Mouse (Mus musculus): ENCODE data around the gene Rpgr. TPM values are rescaled to one million over a fixed set of nuclear protein-coding genes. Genes with fewer than 3 reads are reported as not detected.

The Rpgr gene
- total and polyA plus RNA-seq, 3 experiments, result 1.1 to 4.3 (median 3.0) TPM

- intact Hi-C loops (cut with DNase I), result no loop called here
- no peak overlapping the region for H3K9ac ChIP-seq (ENCODE audit: low read depth, low read length)
- H3K4me3 ChIP-seq, result no peak overlapping the region
- WGBS, result 65% methylated on average over 5 of the region's 5 CpGs
- H3K79me2 ChIP-seq (replicated peaks; ENCODE audit: control insufficient read depth, insufficient read depth, low read length), result no peaks in the 10 kb centered on the region
- H3K36me3 ChIP-seq (ENCODE audit: control insufficient read depth, insufficient read depth, low read length), result no peaks in the 10 kb centered on the region
- no peaks in the 10 kb centered on the region for H3K27me3 ChIP-seq (ENCODE audit: control insufficient read depth, insufficient read depth, low read length)
- no peak for TF ChIP-seq POLR2A (IDR thresholded peaks at IDR 0.05; ENCODE audit: insufficient read depth, low read depth, low read length)
- DNase-seq, result no peak
- no peak overlapping the region for H3K27ac ChIP-seq
- H3K4me1 ChIP-seq (ENCODE audit: control insufficient read depth, insufficient read depth, low read length), result no peaks in the 10 kb centered on the region
Observed at GRCm38 (mm10) chrX:10105475-10105874, 111.2 kb downstream of the Rpgr start.

GRCm38 (mm10) chrX:10102739-10103138 is 114.0 kb downstream of the Rpgr start:
- Histone ChIP-seq H3K4me3 (no peak overlapping the region), H3K9ac (ENCODE audit: low read depth, low read length) (no peak overlapping the region), H3K79me2 (replicated peaks; ENCODE audit: control insufficient read depth, insufficient read depth, low read length) (no peaks in the 10 kb centered on the region), H3K27ac (no peak overlapping the region), H3K36me3 (ENCODE audit: control insufficient read depth, insufficient read depth, low read length) (no peaks in the 10 kb centered on the region), H3K4me1 (ENCODE audit: control insufficient read depth, insufficient read depth, low read length) (no peaks in the 10 kb centered on the region), H3K27me3 (ENCODE audit: control insufficient read depth, insufficient read depth, low read length) (no peaks in the 10 kb centered on the region)
- TF ChIP-seq EP300 (IDR thresholded peaks at IDR 0.05; ENCODE audit: insufficient read depth, low read depth, low read length) (no peak), CTCF (IDR thresholded peaks at IDR 0.05) (no peak), POLR2A (IDR thresholded peaks at IDR 0.05; ENCODE audit: insufficient read depth, low read depth, low read length) (no peak)
- intact Hi-C loops (cut with DNase I), result no loop called here
- 72% methylated on average over 1 of the region's 1 CpGs for WGBS
- DNase-seq, result no peak

- WGBS, result 72% methylated on average over 3 of the region's 3 CpGs
- Histone ChIP-seq H3K4me3 (no peak overlapping the region), H3K27me3 (ENCODE audit: control insufficient read depth, insufficient read depth, low read length) (no peaks in the 10 kb centered on the region), H3K27ac (no peak overlapping the region), H3K36me3 (ENCODE audit: control insufficient read depth, insufficient read depth, low read length) (no peaks in the 10 kb centered on the region), H3K9ac (ENCODE audit: low read depth, low read length) (no peak overlapping the region), H3K79me2 (replicated peaks; ENCODE audit: control insufficient read depth, insufficient read depth, low read length) (no peaks in the 10 kb centered on the region), H3K4me1 (ENCODE audit: control insufficient read depth, insufficient read depth, low read length) (no peaks in the 10 kb centered on the region)
- no peak for DNase-seq
- TF ChIP-seq CTCF (IDR thresholded peaks at IDR 0.05) (no peak), EP300 (IDR thresholded peaks at IDR 0.05; ENCODE audit: insufficient read depth, low read depth, low read length) (no peak), POLR2A (IDR thresholded peaks at IDR 0.05; ENCODE audit: insufficient read depth, low read depth, low read length) (no peak)
- intact Hi-C loops (cut with DNase I), result no loop called here
Observed at GRCm38 (mm10) chrX:10095797-10096196, 120.9 kb downstream of the Rpgr start.

- 77% methylated on average over 3 of the region's 3 CpGs for WGBS
- no peak overlapping the region for H3K27ac ChIP-seq
- no peaks in the 10 kb centered on the region for H3K4me1 ChIP-seq (ENCODE audit: control insufficient read depth, insufficient read depth, low read length)
- H3K9ac ChIP-seq (ENCODE audit: low read depth, low read length), result no peak overlapping the region
- TF ChIP-seq EP300 (IDR thresholded peaks at IDR 0.05; ENCODE audit: insufficient read depth, low read depth, low read length) (no peak), POLR2A (IDR thresholded peaks at IDR 0.05; ENCODE audit: insufficient read depth, low read depth, low read length) (no peak), CTCF (IDR thresholded peaks at IDR 0.05) (no peak)
- intact Hi-C loops (cut with DNase I), result no loop called here
- no peaks in the 10 kb centered on the region for H3K36me3 ChIP-seq (ENCODE audit: control insufficient read depth, insufficient read depth, low read length)
- no peak for DNase-seq
- H3K27me3 ChIP-seq (ENCODE audit: control insufficient read depth, insufficient read depth, low read length), result no peaks in the 10 kb centered on the region
- no peaks in the 10 kb centered on the region for H3K79me2 ChIP-seq (replicated peaks; ENCODE audit: control insufficient read depth, insufficient read depth, low read length)
- H3K4me3 ChIP-seq, result no peak overlapping the region
Observed at GRCm38 (mm10) chrX:10080385-10080784, 136.3 kb downstream of the Rpgr start.

- intact Hi-C loops (cut with DNase I), result no loop called here
- Histone ChIP-seq H3K4me1 (ENCODE audit: control insufficient read depth, insufficient read depth, low read length) (no peaks in the 10 kb centered on the region), H3K4me3 (no peak overlapping the region), H3K9ac (ENCODE audit: low read depth, low read length) (no peak overlapping the region), H3K36me3 (ENCODE audit: control insufficient read depth, insufficient read depth, low read length) (no peaks in the 10 kb centered on the region), H3K27ac (no peak overlapping the region), H3K27me3 (ENCODE audit: control insufficient read depth, insufficient read depth, low read length) (no peaks in the 10 kb centered on the region), H3K79me2 (replicated peaks; ENCODE audit: control insufficient read depth, insufficient read depth, low read length) (no peaks in the 10 kb centered on the region)
- DNase-seq, result no peak
- WGBS, result 77% methylated on average over 1 of the region's 1 CpGs
- no peak for TF ChIP-seq CTCF (IDR thresholded peaks at IDR 0.05)
- no peak for TF ChIP-seq POLR2A (IDR thresholded peaks at IDR 0.05; ENCODE audit: insufficient read depth, low read depth, low read length)
- no peak for TF ChIP-seq EP300 (IDR thresholded peaks at IDR 0.05; ENCODE audit: insufficient read depth, low read depth, low read length)
Observed at GRCm38 (mm10) chrX:10079981-10080380, 136.7 kb downstream of the Rpgr start.

GRCm38 (mm10) chrX:10073966-10074365 is 142.8 kb downstream of the Rpgr start:
- H3K4me3 ChIP-seq, result no peak overlapping the region
- H3K27ac ChIP-seq, result no peak overlapping the region
- TF ChIP-seq CTCF (IDR thresholded peaks at IDR 0.05) (no peak), POLR2A (IDR thresholded peaks at IDR 0.05; ENCODE audit: insufficient read depth, low read depth, low read length) (no peak), EP300 (IDR thresholded peaks at IDR 0.05; ENCODE audit: insufficient read depth, low read depth, low read length) (no peak)
- no peak for DNase-seq
- intact Hi-C loops (cut with DNase I), result no loop called here
- H3K9ac ChIP-seq (ENCODE audit: low read depth, low read length), result no peak overlapping the region
- H3K27me3 ChIP-seq (ENCODE audit: control insufficient read depth, insufficient read depth, low read length), result no peaks in the 10 kb centered on the region
- H3K36me3 ChIP-seq (ENCODE audit: control insufficient read depth, insufficient read depth, low read length), result no peaks in the 10 kb centered on the region
- H3K4me1 ChIP-seq (ENCODE audit: control insufficient read depth, insufficient read depth, low read length), result no peaks in the 10 kb centered on the region
- 60% methylated on average over 3 of the region's 3 CpGs for WGBS
- H3K79me2 ChIP-seq (replicated peaks; ENCODE audit: control insufficient read depth, insufficient read depth, low read length), result no peaks in the 10 kb centered on the region

All from heart, adult 2 months (tissue).